Mouse (Mus musculus) midbrain, postnatal 0 days (tissue): ENCODE results near the gene Gm21913. TPM values are rescaled to one million over a fixed set of nuclear protein-coding genes. Genes with fewer than 3 reads are reported as not detected.
"Not testable (repeated sequence)": the region's sequence is repeated elsewhere in the genome, so short reads cannot be mapped to it uniquely, and the experiment has no call there.

Experiments used
- ATAC-seq: fragments of 200-750 bp; cut with Nextera tagmentation; 2 replicates; pipeline ENCODE4 v1.8.0; 2017; ENCODE audit warnings: moderate number of reproducible peaks, mild to moderate bottlenecking, moderate TSS enrichment, moderate library complexity; ENCODE audit not compliant: low FRiP score
- DNase-seq: peaks from one replicate; pipeline ENCODE4 v3.0.0-alpha.2; 2015; ENCODE audit warnings: low spot score
- H3K27ac ChIP-seq: fragments of 300-500 bp; sonication (generic); 2 replicates; pipeline ENCODE4 v1.5.1; 2014; ENCODE audit warnings: low read depth, mild to moderate bottlenecking, low read length, mixed read lengths
- H3K27me3 ChIP-seq: fragments of 300-500 bp; sonication (generic); 2 replicates; pipeline ENCODE4 v1.6.1; 2014; ENCODE audit warnings: low read length, control low read depth, mixed read lengths; ENCODE audit not compliant: insufficient read depth
- H3K36me3 ChIP-seq: fragments of 300-500 bp; sonication (generic); 2 replicates; pipeline ENCODE4 v1.6.1; 2014; ENCODE audit warnings: low read length, control low read depth, mixed read lengths; ENCODE audit not compliant: insufficient read depth
- H3K4me1 ChIP-seq: fragments of 300-500 bp; sonication (generic); 2 replicates; pipeline ENCODE4 v1.6.1; 2014; ENCODE audit warnings: mild to moderate bottlenecking, control low read depth, antibody characterized with exemption, low read length, mixed read lengths; ENCODE audit not compliant: insufficient read depth
- H3K4me2 ChIP-seq: fragments of 300-500 bp; sonication (generic); 2 replicates; pipeline ENCODE4 v1.6.1; 2014; ENCODE audit warnings: low read depth, mild to moderate bottlenecking, low read length, mixed read lengths; ENCODE audit not compliant: poor library complexity, severe bottlenecking
- H3K4me3 ChIP-seq: fragments of 300-500 bp; sonication (generic); 2 replicates; pipeline ENCODE4 v1.5.1; 2014; ENCODE audit warnings: low read depth, mild to moderate bottlenecking, low read length, moderate library complexity
- H3K9ac ChIP-seq: fragments of 300-500 bp; sonication (generic); replicated peaks from 2 replicates; pipeline ENCODE4 v1.6.1; 2014; ENCODE audit warnings: mild to moderate bottlenecking, low read length, moderate library complexity, mixed read lengths; ENCODE audit not compliant: poor library complexity, severe bottlenecking
- H3K9me3 ChIP-seq: fragments of 300-500 bp; sonication (generic); 2 replicates; pipeline ENCODE4 v1.6.1; 2016; ENCODE audit warnings: low read length, control low read depth
- WGBS: fragments of 180-500 bp; shearing (Covaris S2); extraction: QIAGEN DNeasy Blood & Tissue Kit; methylation state at CpG from one replicate; pipeline ENCODE4 v1.1.7; 2014; 5-methylcytosine and 5-hydroxymethylcytosine counted together
- polyA plus RNA-seq: library from polyadenylated mRNA; unstranded; fragments of >200 nt; fragmentation: Nextera tagmentation; extraction: Ambion mirVana; gene quantifications from 2 replicates; pipeline ENCODE4 v1.2.1, GENCODE M21; 2015
- total RNA-seq: library from RNA; depleted of rRNA; stranded (reverse); fragments of >200 nt; gene quantifications from 2 replicates; pipeline ENCODE4 v1.2.3, GENCODE M21; 2014; rRNA removed

Gm21913 gene
- total RNA-seq (not detected in 2 replicates), polyA plus RNA-seq (not detected in 2 replicates)

- ATAC-seq, DNase-seq, H3K4me3 ChIP-seq, H3K27ac ChIP-seq, H3K4me2 ChIP-seq, H3K9ac ChIP-seq, H3K36me3 ChIP-seq, H3K4me1 ChIP-seq, H3K27me3 ChIP-seq, H3K9me3 ChIP-seq: not testable (repeated sequence)
- WGBS = no CpG with 5 or more reads among the region's 3 CpGs
Measured at GRCm38 (mm10) chrY:74623596-74623995, at the start of gene Gm21913. TSS of gene Gm21913 (plus strand) at chrY:74623896.

Other genes starting within 250 kb of the Gm21913 start
- gene Gm29110, start 153.4 kb upstream of the Gm21913 start, total RNA-seq = not detected in 2 replicates
- gene Gm29110, start 153.4 kb upstream of the Gm21913 start, polyA plus RNA-seq = not detected in 2 replicates